Mouse (Mus musculus) erythroblast, embryonic 14.5 days (primary cell): Measurements from ENCODE around the gene Pip5k1c.

ENCODE experiments used
- GATA1 ChIP-seq: IDR thresholded peaks from 2 replicates; pipeline ENCODE4 v1.6.1; 2012; ENCODE audit warnings: low read length, inconsistent platforms, mixed read lengths
- TAL1 ChIP-seq: IDR thresholded peaks from 3 replicates; pipeline ENCODE4 v1.6.1; 2012; ENCODE audit warnings: low read length, inconsistent platforms, mixed read lengths

DNA sequence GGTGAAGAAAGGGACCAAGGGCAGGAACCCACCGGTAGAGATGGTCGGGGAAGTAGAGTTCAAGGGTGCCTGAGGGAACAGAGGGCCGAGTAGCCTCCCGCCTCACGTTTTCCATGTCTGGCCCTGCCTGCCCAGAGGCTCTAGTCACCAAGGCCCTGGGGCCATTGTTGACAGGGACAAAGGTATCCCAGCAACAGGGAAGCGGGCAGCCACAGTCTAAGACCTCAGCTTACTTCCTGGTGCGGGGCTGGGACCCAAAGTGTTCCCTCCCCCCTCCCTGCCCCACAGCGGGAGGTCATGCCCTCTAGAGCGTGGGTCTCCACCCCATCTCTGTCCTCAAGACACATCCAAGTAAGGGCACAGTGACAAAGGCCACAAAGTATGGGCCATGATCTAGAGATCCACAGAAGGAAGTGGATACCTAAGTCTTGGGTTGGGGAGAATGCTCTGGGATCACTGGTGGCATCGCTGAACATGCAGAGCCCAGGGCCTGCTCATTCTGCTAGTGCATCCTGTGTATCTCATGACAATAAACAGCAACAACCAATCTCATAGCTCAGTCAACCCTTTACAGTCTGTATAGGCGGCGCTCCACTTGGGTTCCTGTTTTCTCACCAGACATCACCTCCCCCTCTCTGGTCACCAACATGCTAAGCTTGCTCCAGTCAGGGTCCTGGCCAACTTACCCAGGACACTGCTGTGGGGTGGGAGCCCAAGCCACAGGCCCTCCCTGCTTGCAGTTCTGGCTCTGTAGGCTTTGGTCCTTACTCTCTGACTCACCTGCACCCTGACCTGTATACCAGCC is 73.1 kb downstream of the Pip5k1c start, which contains the start of gene 4930404N11Rik:
- no peak for TF ChIP-seq GATA1
- no peak for TF ChIP-seq TAL1
